In genomic region chr4:117997381-117998269, GRCm38 (mm10) we compare ENCODE assay signal across 8 mouse cellular contexts.
DNase-seq lines count a peak whose midpoint lies in the region; ATAC-seq lines count a peak whose summit lies in the region.

No protein-coding gene starts in this region.

- H3K9ac ChIP-seq in heart, embryonic 16.5 days (ENCODE audit: low read length), result peak overlapping the region; percentile 61

- H3K4me2 ChIP-seq in heart, embryonic 16.5 days (ENCODE audit: low read depth, low read length), result peak overlapping the region; percentile 56

- H3K4me3 ChIP-seq in heart, embryonic 16.5 days (ENCODE audit: low read length), result peak overlapping the region; percentile 25
- no peak overlapping the region for H3K4me3 ChIP-seq in midbrain, embryonic 10.5 days

- peaks cover 34% of the 10 kb centered on the region for H3K4me1 ChIP-seq in heart, embryonic 16.5 days (ENCODE audit: control insufficient read depth, insufficient read depth, low read length)
- H3K4me1 ChIP-seq in midbrain, embryonic 10.5 days, result peaks cover 36% of the 10 kb centered on the region

- WGBS in heart, embryonic 16.5 days, result 9% methylated on average over 20 of the region's 20 CpGs
- 16% methylated on average over 20 of the region's 20 CpGs for WGBS in midbrain, embryonic 10.5 days

- H3K9me3 ChIP-seq in heart, embryonic 16.5 days (replicated peaks; ENCODE audit: control insufficient read depth, low read length), result no peaks in the 10 kb centered on the region
- no peaks in the 10 kb centered on the region for H3K9me3 ChIP-seq in midbrain, embryonic 10.5 days (replicated peaks)

- H3K27me3 ChIP-seq in heart, embryonic 16.5 days (ENCODE audit: control insufficient read depth, insufficient read depth, low read length), result no peaks in the 10 kb centered on the region
- no peaks in the 10 kb centered on the region for H3K27me3 ChIP-seq in midbrain, embryonic 10.5 days (ENCODE audit: low read depth, poor library complexity, severe bottlenecking)

- peak; percentile 45 for ATAC-seq in heart, embryonic 16.5 days (replicated peaks; ENCODE audit: extremely low read depth, insufficient read depth, low FRiP score)
- no peak for ATAC-seq in activated CD4-positive, CD25-positive, alpha-beta regulatory T cell, adult 4 months

- no peaks in the 10 kb centered on the region for H3K36me3 ChIP-seq in heart, embryonic 16.5 days (ENCODE audit: control insufficient read depth, insufficient read depth)
- no peaks in the 10 kb centered on the region for H3K36me3 ChIP-seq in midbrain, embryonic 10.5 days

- H3K27ac ChIP-seq in heart, embryonic 16.5 days (ENCODE audit: low read length), result peak overlapping the region; percentile 41
- no peak overlapping the region for H3K27ac ChIP-seq in midbrain, embryonic 10.5 days (replicated peaks)

- peak; percentile 96 for DNase-seq in 3134 (ENCODE audit: extremely low read depth, insufficient read length, low spot score)
- peak; percentile 58 for DNase-seq in R1 (ENCODE audit: low read depth, low spot score)
- peak; percentile 55 for DNase-seq in fat pad, adult 2 months (ENCODE audit: extremely low read depth, low read depth, low spot score)
- peak; percentile 54 to 80 for DNase-seq in kidney, postnatal 25 days
- peak; percentile 35 for DNase-seq in midbrain, embryonic 10.5 days (ENCODE audit: low spot score)
- DNase-seq in urinary bladder, postnatal 36 days (ENCODE audit: low spot score in 2 of 2), result peak; percentile 78 to 82

Comparison
In these comparisons a context has a peak if more than half of its experiments do, and no peak if none do; other contexts are left out.
1. DNase-seq: peak in every context shown above with its lines; median percentile 96 in 3134; 80 in urinary bladder, postnatal 36 days; 67 in kidney, postnatal 25 days; 58 in R1; 55 in fat pad, adult 2 months; 35 in midbrain, embryonic 10.5 days.